Mouse (Mus musculus) C2C12 (cell line): ENCODE results near the gene Rnls. TPM values are rescaled to one million over a fixed set of nuclear protein-coding genes. Genes with fewer than 3 reads are reported as not detected.

Experiments
- H3K27me3 ChIP-seq: one replicate; pipeline ENCODE4 v1.6.1; 2011; ENCODE audit not compliant: control insufficient read depth, insufficient read depth, insufficient read length
- H3K36me3 ChIP-seq: one replicate; pipeline ENCODE4 v1.6.1; 2011; ENCODE audit not compliant: control insufficient read depth, insufficient read depth
- H3K4me3 ChIP-seq: one replicate; pipeline ENCODE4 v1.5.1; 2011; ENCODE audit warnings: mild to moderate bottlenecking, control low read depth; ENCODE audit not compliant: poor library complexity, insufficient read depth, severe bottlenecking
- H3K79me2 ChIP-seq: one replicate; pipeline ENCODE4 v1.6.1; 2011; ENCODE audit not compliant: control insufficient read depth, insufficient read depth
- H3K79me3 ChIP-seq: one replicate; pipeline ENCODE4 v1.6.1; 2011; ENCODE audit warnings: low read depth, control low read depth
- H3ac ChIP-seq: one replicate; pipeline ENCODE3; 2011; ENCODE audit warnings: low read depth; ENCODE audit not compliant: control insufficient read depth, insufficient read length
- CEBPB ChIP-seq: IDR thresholded peaks from one replicate; pipeline ENCODE4 v1.6.1; 2011; ENCODE audit warnings: low read depth, mild to moderate bottlenecking, control low read depth, moderate library complexity
- CTCF ChIP-seq: IDR thresholded peaks from one replicate; pipeline ENCODE4 v1.5.1; 2011; ENCODE audit not compliant: control insufficient read depth, insufficient read depth, insufficient read length
- FOSL1 ChIP-seq: IDR thresholded peaks from one replicate; pipeline ENCODE4 v1.8.0; 2011; ENCODE audit warnings: mild to moderate bottlenecking, low read length; ENCODE audit not compliant: poor library complexity, insufficient read depth, severe bottlenecking
- MAX ChIP-seq: IDR thresholded peaks from one replicate; pipeline ENCODE4 v1.6.1; 2011; ENCODE audit warnings: mild to moderate bottlenecking, control low read depth
- MYOD1 ChIP-seq: IDR thresholded peaks from one replicate; pipeline ENCODE4 v1.6.1; 2011; ENCODE audit warnings: low read depth; ENCODE audit not compliant: control insufficient read depth, insufficient read length
- MYOG ChIP-seq: IDR thresholded peaks from one replicate; pipeline ENCODE4 v1.6.1; 2011; ENCODE audit not compliant: control insufficient read depth, insufficient read length; ENCODE audit errors: extremely low read depth
- USF1 ChIP-seq: IDR thresholded peaks from one replicate; pipeline ENCODE4 v1.6.1; 2011; ENCODE audit warnings: low read depth, mild to moderate bottlenecking, control low read depth, moderate library complexity
- polyA plus RNA-seq: library from polyadenylated mRNA; unstranded; fragments of >200 nt; fragmentation: generic; extraction: Trizol; gene quantifications from one replicate; pipeline ENCODE4 v1.2.1, GENCODE M21; 2012; ENCODE audit warnings: missing spikeins

Gene Rnls
- polyA plus RNA-seq, 1 experiment = 0.99 TPM

DNA sequence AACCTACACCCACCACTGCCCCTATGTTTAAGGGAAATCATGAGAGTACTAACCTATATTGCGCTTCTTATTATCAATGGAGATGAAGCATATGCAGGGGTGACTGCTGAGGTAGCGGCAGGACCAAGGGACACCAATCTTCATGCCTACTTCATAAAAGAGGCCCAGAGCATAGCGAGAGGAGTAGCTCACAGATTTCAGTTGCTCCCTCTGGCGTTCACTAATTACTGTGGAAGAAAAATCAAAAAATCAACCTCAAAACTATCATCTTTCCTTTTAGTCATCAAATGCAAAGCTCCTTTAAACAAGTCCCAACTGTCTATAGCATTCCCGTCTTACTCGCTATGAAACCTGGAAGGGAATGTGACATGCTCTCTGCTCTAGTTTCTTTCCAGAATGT, 189.7 kb downstream of the Rnls start:
- TF ChIP-seq CEBPB = no peak
- TF ChIP-seq MYOG = no peak
- no peak for TF ChIP-seq USF1
- no peak for TF ChIP-seq MYOD1
- no peak for TF ChIP-seq FOSL1
- no peak for TF ChIP-seq MAX
- TF ChIP-seq CTCF = no peak
- Histone ChIP-seq H3K79me2 (no peaks in the 10 kb centered on the region), H3K27me3 (no peaks in the 10 kb centered on the region), H3K36me3 (no peaks in the 10 kb centered on the region), H3K79me3 (no peaks in the 10 kb centered on the region), H3K4me3 (no peak overlapping the region), H3ac (no peak overlapping the region)

GRCm38 (mm10) chr19:33201181-33201580, 190.9 kb downstream of the Rnls start:
- no peaks in the 10 kb centered on the region for H3K79me2 ChIP-seq
- H3K79me3 ChIP-seq = no peaks in the 10 kb centered on the region
- no peak overlapping the region for H3ac ChIP-seq
- H3K36me3 ChIP-seq = no peaks in the 10 kb centered on the region
- no peaks in the 10 kb centered on the region for H3K27me3 ChIP-seq
- TF ChIP-seq MYOG (no peak), CTCF (no peak), USF1 (no peak), FOSL1 (no peak), MYOD1 (no peak), CEBPB (no peak), MAX (no peak)
- no peak overlapping the region for H3K4me3 ChIP-seq

DNA sequence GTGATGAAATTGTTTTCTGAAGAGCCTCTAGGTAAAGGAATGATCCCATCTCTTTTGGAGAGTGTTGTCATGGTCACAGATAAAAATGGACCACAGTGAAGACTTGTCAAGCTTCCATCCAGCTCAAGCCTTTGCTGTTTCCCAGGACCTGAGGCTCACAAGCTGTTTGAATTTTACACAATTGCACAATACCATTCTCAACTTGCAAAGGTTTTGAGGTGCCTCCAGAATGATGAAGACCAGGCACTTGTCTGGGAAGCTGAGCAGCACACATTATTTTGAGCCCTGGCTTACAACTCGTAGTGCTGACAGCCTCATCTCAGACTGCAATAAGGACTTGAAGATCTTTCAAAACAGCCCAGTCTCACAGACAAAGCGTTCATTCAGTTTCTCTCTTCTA, 200.0 kb downstream of the Rnls start:
- no peak for TF ChIP-seq CTCF
- TF ChIP-seq MYOD1 = no peak
- no peak for TF ChIP-seq FOSL1
- TF ChIP-seq USF1 = no peak
- no peak for TF ChIP-seq MAX
- TF ChIP-seq CEBPB = no peak
- TF ChIP-seq MYOG = no peak
- H3K27me3 ChIP-seq = no peaks in the 10 kb centered on the region

DNA sequence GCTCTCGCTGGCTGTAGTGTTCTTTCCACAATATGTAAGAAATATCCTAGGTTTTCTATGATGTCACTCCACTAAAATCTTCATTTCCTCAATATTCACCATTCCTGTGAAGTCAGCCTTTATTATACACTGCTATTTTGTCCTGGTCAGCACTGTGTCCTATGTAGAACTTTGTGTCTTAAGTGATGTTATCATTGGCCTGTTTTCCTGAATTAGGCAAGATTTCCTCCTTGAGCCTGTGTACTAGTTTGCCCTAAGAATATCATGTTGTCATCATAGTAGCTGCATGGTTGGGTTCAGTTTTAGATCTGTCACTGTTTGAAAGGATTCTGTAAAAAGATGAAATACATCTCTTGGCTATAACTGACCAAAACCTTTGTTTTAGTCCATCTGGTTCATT, 203.3 kb downstream of the Rnls start:
- no peak for TF ChIP-seq MYOD1
- no peak for TF ChIP-seq FOSL1
- TF ChIP-seq MAX = no peak
- no peak for TF ChIP-seq CEBPB
- TF ChIP-seq USF1 = no peak
- no peak for TF ChIP-seq MYOG
- TF ChIP-seq CTCF = no peak
- Histone ChIP-seq H3K36me3 (no peaks in the 10 kb centered on the region), H3K79me3 (no peaks in the 10 kb centered on the region), H3K4me3 (no peak overlapping the region), H3ac (no peak overlapping the region), H3K27me3 (no peaks in the 10 kb centered on the region), H3K79me2 (no peaks in the 10 kb centered on the region)

More for the DNA sequence above, 200.0 kb downstream of the Rnls start:
- no peak overlapping the region for H3K4me3 ChIP-seq
- no peaks in the 10 kb centered on the region for H3K79me2 ChIP-seq
- no peaks in the 10 kb centered on the region for H3K79me3 ChIP-seq
- no peak overlapping the region for H3ac ChIP-seq
- no peaks in the 10 kb centered on the region for H3K36me3 ChIP-seq

DNA sequence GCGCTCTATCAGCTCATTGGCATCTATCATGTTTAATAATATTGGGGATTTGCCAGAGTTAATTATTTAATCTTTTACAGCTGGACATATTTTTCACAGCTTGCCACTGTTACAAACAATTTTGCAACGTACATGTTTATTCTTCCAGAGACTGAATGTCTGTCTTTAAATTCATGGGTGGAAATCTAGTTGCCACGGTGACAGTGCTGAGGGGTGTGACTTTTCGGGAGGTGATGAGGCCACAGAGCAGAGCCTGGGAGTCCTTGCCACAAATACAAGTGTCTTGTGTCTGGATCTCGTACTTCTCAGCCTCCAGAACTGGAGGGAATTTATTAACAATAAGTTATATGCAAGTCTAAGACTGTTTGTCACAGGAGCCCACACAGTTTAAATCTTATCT, 212.5 kb downstream of the Rnls start:
- Histone ChIP-seq H3K79me3 (no peaks in the 10 kb centered on the region), H3K4me3 (no peak overlapping the region), H3ac (no peak overlapping the region), H3K36me3 (no peaks in the 10 kb centered on the region), H3K27me3 (no peaks in the 10 kb centered on the region), H3K79me2 (no peaks in the 10 kb centered on the region)
- TF ChIP-seq FOSL1 (no peak), MYOG (no peak), CEBPB (no peak)

DNA sequence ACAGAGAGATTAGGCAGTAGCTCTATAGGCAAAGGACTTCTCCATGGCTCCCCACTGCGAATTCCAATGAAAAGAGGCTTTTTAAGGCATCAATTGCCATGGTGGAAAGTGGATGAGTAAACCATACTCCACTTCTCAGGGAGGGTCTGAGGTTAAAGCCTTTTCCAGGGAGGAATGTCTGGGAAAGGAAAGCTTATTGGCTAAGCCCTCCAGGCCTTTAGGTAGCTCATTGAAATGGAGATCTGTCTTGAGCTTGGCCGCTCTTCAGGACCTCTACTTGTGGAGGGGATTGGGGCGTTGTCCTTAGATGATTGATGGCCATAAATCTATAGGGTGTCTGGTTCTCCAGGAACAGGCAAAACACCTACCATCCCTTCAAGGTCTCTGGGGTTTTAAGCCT, 213.2 kb downstream of the Rnls start:
- no peak overlapping the region for H3ac ChIP-seq
- H3K79me3 ChIP-seq = no peaks in the 10 kb centered on the region
- TF ChIP-seq MAX (no peak), USF1 (no peak), MYOG (no peak), MYOD1 (no peak), FOSL1 (no peak), CTCF (no peak), CEBPB (no peak)
- no peaks in the 10 kb centered on the region for H3K79me2 ChIP-seq
- no peaks in the 10 kb centered on the region for H3K27me3 ChIP-seq
- H3K36me3 ChIP-seq = no peaks in the 10 kb centered on the region
- no peak overlapping the region for H3K4me3 ChIP-seq
